Mouse (Mus musculus) midbrain, postnatal 0 days (tissue): Measurements from ENCODE around the gene Nup133. TPM values are rescaled to one million over a fixed set of nuclear protein-coding genes. Genes with fewer than 3 reads are reported as not detected.
A peak's percentile ranks its signal among the peaks of the same experiment; 100 is the strongest.

Source experiments
- ATAC-seq: fragments of 200-750 bp; cut with Nextera tagmentation; 2 replicates; pipeline ENCODE4 v1.8.0; 2017; ENCODE audit warnings: moderate number of reproducible peaks, mild to moderate bottlenecking, moderate TSS enrichment, moderate library complexity; ENCODE audit not compliant: low FRiP score
- DNase-seq: peaks from one replicate; pipeline ENCODE4 v3.0.0-alpha.2; 2015; ENCODE audit warnings: low spot score
- H3K27ac ChIP-seq: fragments of 300-500 bp; sonication (generic); 2 replicates; pipeline ENCODE4 v1.5.1; 2014; ENCODE audit warnings: low read depth, mild to moderate bottlenecking, low read length, mixed read lengths
- H3K27me3 ChIP-seq: fragments of 300-500 bp; sonication (generic); 2 replicates; pipeline ENCODE4 v1.6.1; 2014; ENCODE audit warnings: low read length, control low read depth, mixed read lengths; ENCODE audit not compliant: insufficient read depth
- H3K36me3 ChIP-seq: fragments of 300-500 bp; sonication (generic); 2 replicates; pipeline ENCODE4 v1.6.1; 2014; ENCODE audit warnings: low read length, control low read depth, mixed read lengths; ENCODE audit not compliant: insufficient read depth
- H3K4me1 ChIP-seq: fragments of 300-500 bp; sonication (generic); 2 replicates; pipeline ENCODE4 v1.6.1; 2014; ENCODE audit warnings: mild to moderate bottlenecking, control low read depth, antibody characterized with exemption, low read length, mixed read lengths; ENCODE audit not compliant: insufficient read depth
- H3K4me2 ChIP-seq: fragments of 300-500 bp; sonication (generic); 2 replicates; pipeline ENCODE4 v1.6.1; 2014; ENCODE audit warnings: low read depth, mild to moderate bottlenecking, low read length, mixed read lengths; ENCODE audit not compliant: poor library complexity, severe bottlenecking
- H3K4me3 ChIP-seq: fragments of 300-500 bp; sonication (generic); 2 replicates; pipeline ENCODE4 v1.5.1; 2014; ENCODE audit warnings: low read depth, mild to moderate bottlenecking, low read length, moderate library complexity
- H3K9ac ChIP-seq: fragments of 300-500 bp; sonication (generic); replicated peaks from 2 replicates; pipeline ENCODE4 v1.6.1; 2014; ENCODE audit warnings: mild to moderate bottlenecking, low read length, moderate library complexity, mixed read lengths; ENCODE audit not compliant: poor library complexity, severe bottlenecking
- H3K9me3 ChIP-seq: fragments of 300-500 bp; sonication (generic); 2 replicates; pipeline ENCODE4 v1.6.1; 2016; ENCODE audit warnings: low read length, control low read depth
- CTCF ChIP-seq: IDR thresholded peaks from 2 replicates; pipeline ENCODE4 v1.5.1; 2016; ENCODE audit warnings: antibody characterized with exemption, mild to moderate bottlenecking
- WGBS: fragments of 180-500 bp; shearing (Covaris S2); extraction: QIAGEN DNeasy Blood & Tissue Kit; methylation state at CpG from one replicate; pipeline ENCODE4 v1.1.7; 2014; 5-methylcytosine and 5-hydroxymethylcytosine counted together
- polyA plus RNA-seq: library from polyadenylated mRNA; unstranded; fragments of >200 nt; fragmentation: Nextera tagmentation; extraction: Ambion mirVana; gene quantifications from 2 replicates; pipeline ENCODE4 v1.2.1, GENCODE M21; 2015
- total RNA-seq: library from RNA; depleted of rRNA; stranded (reverse); fragments of >200 nt; gene quantifications from 2 replicates; pipeline ENCODE4 v1.2.3, GENCODE M21; 2014

Nup133 gene
- total and polyA plus RNA-seq, 2 experiments from 2014 or later, result 16.1 to 19.4 TPM

GRCm38 (mm10) chr8:123884721-123885565, 64.1 kb downstream of the Nup133 start:
- Histone ChIP-seq H3K4me3 (no peak overlapping the region; the same call in 1 of the 2 replicates), H3K4me2 (peak overlapping the region; percentile 38), H3K9me3 (no peaks in the 10 kb centered on the region), H3K27me3 (peaks cover 9% of the 10 kb centered on the region; the same call in 1 of the 2 replicates), H3K9ac (peak overlapping the region; percentile 36), H3K27ac (peak overlapping the region; percentile 83), H3K36me3 (no peaks in the 10 kb centered on the region), H3K4me1 (peaks cover 12% of the 10 kb centered on the region; the same call in 1 of the 2 replicates)
- WGBS, result 4% methylated on average over 13 of the region's 14 CpGs
- DNase-seq (peak; percentile 85), ATAC-seq (peak; percentile 89)
- TF ChIP-seq CTCF, result 0 out of 2 replicates have a peak, but pooled peaks have one; percentile 27

- Histone ChIP-seq H3K36me3 (no peaks in the 10 kb centered on the region), H3K4me1 (peaks cover 12% of the 10 kb centered on the region; the same call in 1 of the 2 replicates), H3K4me2 (no peak overlapping the region), H3K9me3 (no peaks in the 10 kb centered on the region), H3K4me3 (no peak overlapping the region), H3K27ac (no peak overlapping the region), H3K27me3 (no peaks in the 10 kb centered on the region), H3K9ac (no peak overlapping the region)
- no peak for TF ChIP-seq CTCF
- no peak for DNase-seq
- 74% methylated on average over 4 of the region's 4 CpGs for WGBS
- no peak for ATAC-seq
Measured at GRCm38 (mm10) chr8:123883094-123883493, 66.0 kb downstream of the Nup133 start.

GRCm38 (mm10) chr8:123882412-123882811, 66.7 kb downstream of the Nup133 start:
- ATAC-seq (no peak), DNase-seq (no peak)
- no peak overlapping the region for H3K4me2 ChIP-seq
- H3K4me1 ChIP-seq, result peaks cover 12% of the 10 kb centered on the region; the same call in 1 of the 2 replicates
- no peak overlapping the region for H3K27ac ChIP-seq
- TF ChIP-seq CTCF, result no peak
- H3K4me3 ChIP-seq, result no peak overlapping the region
- no peaks in the 10 kb centered on the region for H3K36me3 ChIP-seq
- no peak overlapping the region for H3K9ac ChIP-seq
- no peaks in the 10 kb centered on the region for H3K9me3 ChIP-seq
- no peaks in the 10 kb centered on the region for H3K27me3 ChIP-seq
- 71% methylated on average over 2 of the region's 2 CpGs for WGBS

- Histone ChIP-seq H3K36me3 (no peaks in the 10 kb centered on the region), H3K9me3 (no peaks in the 10 kb centered on the region), H3K4me3 (no peak overlapping the region), H3K4me1 (peaks cover 12% of the 10 kb centered on the region; the same call in 1 of the 2 replicates), H3K9ac (no peak overlapping the region), H3K27me3 (no peaks in the 10 kb centered on the region), H3K27ac (no peak overlapping the region; the same call in 1 of the 2 replicates), H3K4me2 (no peak overlapping the region)
- WGBS, result 65% methylated on average over 4 of the region's 4 CpGs
- peak; percentile 31 for TF ChIP-seq CTCF
- no peak for ATAC-seq
- DNase-seq, result no peak
Measured at GRCm38 (mm10) chr8:123880821-123881350, 68.2 kb downstream of the Nup133 start.

- H3K4me3 ChIP-seq, result no peak overlapping the region
- ATAC-seq, result no peak
- peaks cover 12% of the 10 kb centered on the region; the same call in 1 of the 2 replicates for H3K4me1 ChIP-seq
- WGBS, result 55% methylated on average over 10 of the region's 10 CpGs
- no peaks in the 10 kb centered on the region for H3K9me3 ChIP-seq
- H3K4me2 ChIP-seq, result no peak overlapping the region
- no peak overlapping the region for H3K9ac ChIP-seq
- no peaks in the 10 kb centered on the region for H3K27me3 ChIP-seq
- no peak for TF ChIP-seq CTCF
- no peaks in the 10 kb centered on the region for H3K36me3 ChIP-seq
- no peak overlapping the region for H3K27ac ChIP-seq
- DNase-seq, result peak; percentile 19
Measured at GRCm38 (mm10) chr8:123880271-123880670, 68.8 kb downstream of the Nup133 start.

GRCm38 (mm10) chr8:123877865-123878264, 71.2 kb downstream of the Nup133 start:
- no peaks in the 10 kb centered on the region for H3K27me3 ChIP-seq
- 77% methylated on average over 2 of the region's 2 CpGs for WGBS
- ATAC-seq (no peak), DNase-seq (peak; percentile 29)
- no peak overlapping the region for H3K9ac ChIP-seq
- no peak for TF ChIP-seq CTCF
- H3K36me3 ChIP-seq, result no peaks in the 10 kb centered on the region
- H3K4me2 ChIP-seq, result no peak overlapping the region
- H3K4me1 ChIP-seq, result no peaks in the 10 kb centered on the region
- no peak overlapping the region for H3K27ac ChIP-seq
- H3K9me3 ChIP-seq, result no peaks in the 10 kb centered on the region
- no peak overlapping the region for H3K4me3 ChIP-seq
